Mouse (Mus musculus) c-Kit-negative CD71-positive TER-119-positive erythroid progenitor cells, embryonic 14.5 days (primary cell): ENCODE measurements around the gene Gm49369.
"Not testable (repeated sequence)": the region's sequence is repeated elsewhere in the genome, so short reads cannot be mapped to it uniquely, and the experiment has no call there.

Source experiments
- DNase-seq: peaks from one replicate; pipeline ENCODE4 v3.0.0-alpha.2; 2013; ENCODE audit warnings: low read depth, low spot score

The Gm49369 gene

GRCm38 (mm10) chr7:142371768-142372661 is 10.5 kb downstream of the Gm49369 start:
- DNase-seq = no peak

GRCm38 (mm10) chr7:142371398-142371767 is 11.1 kb downstream of the Gm49369 start:
- no peak for DNase-seq

GRCm38 (mm10) chr7:142370937-142371336 is 11.5 kb downstream of the Gm49369 start:
- no peak for DNase-seq

GRCm38 (mm10) chr7:142369820-142370219 is 12.6 kb downstream of the Gm49369 start:
- no peak for DNase-seq

- DNase-seq = no peak
These were observed 13.6 kb downstream of the Gm49369 start for GRCm38 (mm10) chr7:142368856-142369255.

GRCm38 (mm10) chr7:142363107-142363506 is 19.4 kb downstream of the Gm49369 start:
- DNase-seq = no peak

- no peak for DNase-seq
These were observed 21.7 kb downstream of the Gm49369 start for GRCm38 (mm10) chr7:142360743-142361142.

- DNase-seq = no peak
These were observed 23.3 kb downstream of the Gm49369 start for GRCm38 (mm10) chr7:142359129-142359528.

DNA sequence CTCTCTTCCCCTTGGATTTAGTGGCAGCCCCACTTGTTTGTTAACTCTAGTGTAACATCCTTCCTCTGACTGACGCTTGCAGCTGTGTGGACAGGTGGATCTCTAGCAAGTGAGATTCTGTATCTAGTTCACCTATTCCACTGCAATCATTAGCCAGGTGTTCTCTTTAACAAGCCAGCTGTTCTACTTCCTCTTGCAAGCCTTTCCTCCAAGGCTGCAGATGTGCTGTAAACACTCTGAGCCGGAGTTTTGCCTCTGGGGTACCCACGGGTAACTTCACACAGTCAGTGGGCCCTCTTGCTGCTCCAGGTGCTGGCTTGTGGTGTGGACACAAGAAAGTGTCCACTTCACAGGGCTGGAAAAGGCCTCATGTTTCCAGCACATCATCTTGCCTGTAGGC is 24.9 kb downstream of the Gm49369 start:
- DNase-seq = no peak

DNA sequence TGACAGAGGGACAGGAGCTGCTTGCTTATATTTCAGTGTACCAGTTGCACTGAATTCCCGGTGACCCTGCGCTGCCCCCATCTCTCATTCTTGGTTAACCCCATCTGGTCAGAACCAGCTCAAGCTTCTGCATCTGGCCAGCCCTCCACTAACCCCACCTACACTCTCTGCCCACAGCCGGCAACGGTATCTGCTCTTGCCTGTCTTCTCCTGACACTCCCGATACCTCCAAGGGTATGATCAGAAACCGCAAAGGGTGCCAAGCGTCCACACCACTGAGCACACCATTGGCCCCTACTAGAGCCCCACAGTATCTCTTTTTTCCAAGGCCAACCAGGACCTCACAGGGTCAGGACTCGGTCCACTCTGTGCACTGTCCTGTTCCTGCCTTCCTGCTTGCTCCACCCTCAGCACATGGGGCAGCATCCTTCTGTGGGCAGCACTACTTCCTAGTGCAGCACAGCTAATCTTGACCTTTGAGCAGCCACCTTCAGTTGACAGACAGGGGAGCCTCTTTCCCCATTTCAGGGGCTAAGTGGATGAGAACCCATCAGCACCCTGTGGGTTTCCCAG is 27.7 kb downstream of the Gm49369 start:
- no peak for DNase-seq

GRCm38 (mm10) chr7:142353854-142354253 is 28.6 kb downstream of the Gm49369 start:
- DNase-seq = peak; percentile 54

DNA sequence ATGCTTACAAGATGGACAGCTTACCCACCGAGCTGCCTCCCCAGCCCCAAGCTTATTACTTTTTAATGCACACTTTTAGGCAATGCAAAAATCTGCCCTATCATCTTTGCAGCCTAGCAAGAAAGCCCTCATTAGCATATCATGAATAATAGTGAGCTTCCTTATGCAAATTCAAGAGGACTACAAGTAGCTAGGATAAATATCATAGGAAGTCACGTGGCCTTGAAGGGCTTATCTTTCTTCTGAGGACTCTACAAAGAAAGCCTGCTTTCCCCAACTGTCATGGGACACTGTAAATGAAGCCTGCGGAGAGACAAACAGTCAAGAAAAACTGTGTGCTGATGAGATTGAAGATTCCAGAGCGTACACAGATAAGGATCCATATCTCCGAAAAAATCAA is 30.9 kb downstream of the Gm49369 start:
- DNase-seq = no peak

DNA sequence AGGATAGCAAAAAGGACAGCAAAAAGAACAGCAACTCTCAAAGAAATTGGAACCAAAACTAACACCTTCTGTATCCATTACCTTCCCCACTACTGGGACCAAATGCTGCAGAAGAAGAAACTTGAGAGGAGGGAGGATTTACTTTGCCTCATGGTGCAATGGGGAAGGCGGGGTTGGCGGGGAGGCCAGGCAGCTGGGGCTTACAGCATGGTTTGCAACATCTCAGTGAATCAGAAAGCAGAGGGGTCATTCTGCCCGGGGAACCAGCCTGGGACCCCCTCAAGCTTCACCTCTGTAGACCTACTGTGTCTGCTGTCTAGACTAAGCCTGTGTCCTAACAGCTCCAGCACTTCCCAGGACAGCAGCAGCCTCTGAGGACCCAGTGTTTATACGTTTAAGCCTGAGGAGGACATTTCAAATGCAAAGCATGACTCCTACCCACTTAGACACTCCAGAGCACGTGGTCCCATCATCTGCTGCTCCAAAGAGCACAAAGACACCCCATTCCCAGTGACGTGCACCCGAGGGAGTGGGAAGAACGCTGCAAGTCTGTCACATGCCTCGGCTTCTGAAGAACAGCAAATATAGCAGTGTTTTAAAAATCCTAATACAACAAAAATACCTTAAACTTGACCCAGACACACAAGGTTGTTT is 33.0 kb downstream of the Gm49369 start:
- no peak for DNase-seq

GRCm38 (mm10) chr7:142347542-142347941 is 34.9 kb downstream of the Gm49369 start:
- DNase-seq = no peak

- no peak for DNase-seq
These were observed 40.2 kb downstream of the Gm49369 start for GRCm38 (mm10) chr7:142342247-142342640.

GRCm38 (mm10) chr7:142341564-142342246 is 40.8 kb downstream of the Gm49369 start:
- no peak for DNase-seq

DNA sequence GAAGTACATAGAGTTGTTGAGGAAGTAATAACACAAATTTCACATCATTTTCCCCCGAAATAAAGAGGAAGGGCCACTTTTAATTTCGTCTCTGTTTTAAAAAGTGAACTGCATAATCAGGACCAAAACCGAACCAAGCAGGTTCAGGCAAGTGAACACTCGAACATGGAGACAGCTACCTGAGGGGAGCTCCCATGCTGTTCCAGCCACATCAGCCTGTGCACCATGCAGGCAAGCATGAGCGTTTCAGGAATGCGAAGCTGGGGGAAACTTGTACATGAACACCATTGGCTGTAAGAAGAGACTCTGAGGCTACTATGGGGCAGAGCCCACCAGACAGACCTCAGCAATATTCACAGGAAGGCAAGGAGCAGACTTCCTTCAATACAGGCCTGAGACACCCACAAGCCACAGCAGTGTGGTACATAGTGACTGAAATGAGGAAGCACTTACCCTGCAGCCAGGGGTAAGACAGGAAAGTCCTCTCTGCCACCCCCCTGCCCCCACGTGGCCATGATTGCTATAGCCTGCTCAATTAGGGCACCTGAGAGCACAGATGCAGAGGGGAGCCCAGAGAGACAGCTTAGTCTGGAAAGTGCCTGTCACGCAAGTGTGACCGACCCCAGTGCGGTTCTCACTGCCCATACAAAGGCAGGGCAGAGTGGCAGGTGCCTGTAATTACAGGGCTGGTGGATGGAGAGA is 42.0 kb downstream of the Gm49369 start:
- no peak for DNase-seq

GRCm38 (mm10) chr7:142335151-142335550 is 47.3 kb downstream of the Gm49369 start:
- no peak for DNase-seq

- peak; percentile 75 for DNase-seq
These were observed 48.2 kb downstream of the Gm49369 start for GRCm38 (mm10) chr7:142334246-142334645.

- DNase-seq = not testable (repeated sequence)
These were observed 49.7 kb downstream of the Gm49369 start for GRCm38 (mm10) chr7:142332741-142333140.

DNA sequence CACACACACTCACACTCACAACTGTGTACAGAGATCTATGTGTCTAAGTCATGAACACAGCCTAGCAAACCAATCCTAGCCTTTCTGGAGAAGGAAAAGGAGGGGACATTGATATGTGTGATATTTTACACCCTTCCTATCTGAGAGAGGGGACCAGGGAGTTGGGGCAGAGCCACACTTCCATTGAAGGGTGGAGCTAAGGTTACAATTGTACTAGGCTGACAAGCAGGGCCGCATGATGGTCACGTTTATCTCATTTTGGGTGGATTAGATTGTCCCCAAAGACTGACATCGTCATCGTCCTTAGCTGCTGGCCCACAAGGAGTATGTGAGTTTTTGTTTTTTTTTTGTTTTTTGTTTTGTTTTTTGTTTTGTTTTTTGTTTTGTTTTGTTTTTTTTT is 51.2 kb downstream of the Gm49369 start:
- no peak for DNase-seq
